In the genomic region with DNA sequence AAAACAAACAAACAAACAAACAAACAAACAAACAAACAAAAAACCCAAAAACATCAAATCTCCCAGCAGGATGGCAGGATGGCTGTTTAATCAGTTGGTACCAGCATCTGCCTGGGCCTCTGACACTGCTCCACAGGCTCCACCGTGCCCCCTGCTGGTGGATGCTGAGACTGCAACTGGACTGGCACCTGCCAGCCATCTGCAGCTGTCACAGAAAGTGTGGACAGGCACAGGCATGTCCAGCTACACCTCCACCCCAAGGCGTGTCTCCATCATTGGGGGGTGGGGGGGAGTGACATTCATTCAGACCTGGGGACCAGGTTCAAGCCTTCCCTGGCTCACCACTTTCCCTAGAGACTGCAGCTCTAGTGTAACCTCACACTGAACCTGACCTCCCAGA, we compare ENCODE assay signal across 8 mouse cellular contexts. TPM values are rescaled to one million over a fixed set of nuclear protein-coding genes. Genes with fewer than 3 reads are reported as not detected.
DNase-seq lines count a peak whose midpoint lies in the region; ATAC-seq lines count a peak whose summit lies in the region.

No protein-coding gene starts in this region.

- peak; percentile 67 for ATAC-seq in CD4-positive, CD25-positive, alpha-beta regulatory T cell, adult 4 months
- ATAC-seq in lung, embryonic 16.5 days (ENCODE audit: low read depth) = peak; percentile 51; the same call in 1 of the 2 replicates

- H3K4me2 ChIP-seq in lung, embryonic 16.5 days (ENCODE audit: low read depth, low read length) = no peak overlapping the region

- no peaks in the 10 kb centered on the region for H3K27me3 ChIP-seq in lung, embryonic 16.5 days (ENCODE audit: control insufficient read depth, insufficient read depth, low read depth, low read length)

- H3K4me1 ChIP-seq in lung, embryonic 16.5 days (replicated peaks; ENCODE audit: control insufficient read depth, insufficient read depth, low read length) = no peaks in the 10 kb centered on the region

- no peak overlapping the region for H3K4me3 ChIP-seq in lung, embryonic 16.5 days (ENCODE audit: low read length)

- H3K9ac ChIP-seq in lung, embryonic 16.5 days (ENCODE audit: low read length) = no peak overlapping the region

- DNase-seq in adrenal gland, adult 2 months = peak; percentile 90
- DNase-seq in embryo, embryonic 9.5 days (ENCODE audit: extremely low spot score) = peak; percentile 83
- peak; percentile 79 for DNase-seq in heart, adult 8-10 months (ENCODE audit: low spot score)
- peak; percentile 51 to 82 for DNase-seq in layer of hippocampus, adult 8-10 months (ENCODE audit: low spot score in 2 of 2)
- DNase-seq in retina, postnatal 7 days (ENCODE audit: low read depth, low spot score) = peak; percentile 68
- peak; percentile 79 for DNase-seq in urinary bladder, adult 2 months (ENCODE audit: low spot score)

- no peaks in the 10 kb centered on the region for H3K36me3 ChIP-seq in lung, embryonic 16.5 days (ENCODE audit: control insufficient read depth, insufficient read depth, low read length)

- no peak overlapping the region for H3K27ac ChIP-seq in lung, embryonic 16.5 days (ENCODE audit: low read length)

- no peaks in the 10 kb centered on the region for H3K9me3 ChIP-seq in lung, embryonic 16.5 days (ENCODE audit: control insufficient read depth, low read length)

- WGBS in lung, embryonic 16.5 days = 4% methylated on average over 2 of the region's 2 CpGs

RNA-seq across cellular contexts. Expression of gene Hsf2bp, which starts 37.2 kb away (rescaled TPM):
- polyA plus RNA-seq in CD4-positive, CD25-positive, alpha-beta regulatory T cell, adult 4 months (2017; shearing (Covaris generic)) = 1 to 10 TPM; 2.7 to 2.9 TPM
- 1 to 10 TPM in 1 of 2 experiments, under 1 TPM in 1; 0.58 to 1.4 TPM for total RNA-seq in adrenal gland, adult 2 months (2021)
- not detected in 2 replicates for polyA plus RNA-seq in adrenal gland, adult 2 months (2012; rRNA removed)
- 1 to 10 TPM; 1.3 to 3.0 (median 2.2) TPM for total RNA-seq in heart, adult 8-10 months (2022)
- total RNA-seq in layer of hippocampus, adult 8-10 months (2022) = 1 to 10 TPM in 2 of 4 experiments, under 1 TPM in 2; 0.35 to 1.6 (median 1.2) TPM
- polyA plus RNA-seq in lung, embryonic 16.5 days (2015; fragmentation: Nextera tagmentation; extraction: Ambion mirVana) = 0.57 and 0.87 TPM in 2 replicates
- polyA plus RNA-seq in urinary bladder, adult 2 months (2012; rRNA removed) = 0.91 and 1.7 TPM in 2 replicates

RNA-seq across cellular contexts. Expression of gene Rrp1b, which starts 37.5 kb away (rescaled TPM):
- 10 to 100 TPM; 57.7 to 68.2 TPM for polyA plus RNA-seq in CD4-positive, CD25-positive, alpha-beta regulatory T cell, adult 4 months (2017; shearing (Covaris generic))
- total RNA-seq in adrenal gland, adult 2 months (2021) = 10 to 100 TPM; 23.6 to 23.7 TPM
- polyA plus RNA-seq in adrenal gland, adult 2 months (2012; rRNA removed) = 17.3 and 24.3 TPM in 2 replicates
- 1 to 10 TPM; 5.4 to 9.0 (median 7.5) TPM for total RNA-seq in heart, adult 8-10 months (2022)
- 10 to 100 TPM; 18.4 to 23.4 (median 19.3) TPM for total RNA-seq in layer of hippocampus, adult 8-10 months (2022)
- 53.4 and 58.5 TPM in 2 replicates for polyA plus RNA-seq in lung, embryonic 16.5 days (2015; fragmentation: Nextera tagmentation; extraction: Ambion mirVana)
- polyA plus RNA-seq in urinary bladder, adult 2 months (2012; rRNA removed) = 13.2 and 14.4 TPM in 2 replicates
